Mouse (Mus musculus) midbrain, postnatal 0 days (tissue): ENCODE data around the gene Gm29735. TPM values are rescaled to one million over a fixed set of nuclear protein-coding genes. Genes with fewer than 3 reads are reported as not detected.
A peak's percentile ranks its signal among the peaks of the same experiment; 100 is the strongest.
"Not testable (repeated sequence)": the region's sequence is repeated elsewhere in the genome, so short reads cannot be mapped to it uniquely, and the experiment has no call there.

Experiments used
- ATAC-seq: fragments of 200-750 bp; cut with Nextera tagmentation; 2 replicates; pipeline ENCODE4 v1.8.0; 2017; ENCODE audit warnings: moderate number of reproducible peaks, mild to moderate bottlenecking, moderate TSS enrichment, moderate library complexity; ENCODE audit not compliant: low FRiP score
- DNase-seq: peaks from one replicate; pipeline ENCODE4 v3.0.0-alpha.2; 2015; ENCODE audit warnings: low spot score
- H3K27ac ChIP-seq: fragments of 300-500 bp; sonication (generic); 2 replicates; pipeline ENCODE4 v1.5.1; 2014; ENCODE audit warnings: low read depth, mild to moderate bottlenecking, low read length, mixed read lengths
- H3K27me3 ChIP-seq: fragments of 300-500 bp; sonication (generic); 2 replicates; pipeline ENCODE4 v1.6.1; 2014; ENCODE audit warnings: low read length, control low read depth, mixed read lengths; ENCODE audit not compliant: insufficient read depth
- H3K36me3 ChIP-seq: fragments of 300-500 bp; sonication (generic); 2 replicates; pipeline ENCODE4 v1.6.1; 2014; ENCODE audit warnings: low read length, control low read depth, mixed read lengths; ENCODE audit not compliant: insufficient read depth
- H3K4me1 ChIP-seq: fragments of 300-500 bp; sonication (generic); 2 replicates; pipeline ENCODE4 v1.6.1; 2014; ENCODE audit warnings: mild to moderate bottlenecking, control low read depth, antibody characterized with exemption, low read length, mixed read lengths; ENCODE audit not compliant: insufficient read depth
- H3K4me2 ChIP-seq: fragments of 300-500 bp; sonication (generic); 2 replicates; pipeline ENCODE4 v1.6.1; 2014; ENCODE audit warnings: low read depth, mild to moderate bottlenecking, low read length, mixed read lengths; ENCODE audit not compliant: poor library complexity, severe bottlenecking
- H3K4me3 ChIP-seq: fragments of 300-500 bp; sonication (generic); 2 replicates; pipeline ENCODE4 v1.5.1; 2014; ENCODE audit warnings: low read depth, mild to moderate bottlenecking, low read length, moderate library complexity
- H3K9ac ChIP-seq: fragments of 300-500 bp; sonication (generic); replicated peaks from 2 replicates; pipeline ENCODE4 v1.6.1; 2014; ENCODE audit warnings: mild to moderate bottlenecking, low read length, moderate library complexity, mixed read lengths; ENCODE audit not compliant: poor library complexity, severe bottlenecking
- H3K9me3 ChIP-seq: fragments of 300-500 bp; sonication (generic); 2 replicates; pipeline ENCODE4 v1.6.1; 2016; ENCODE audit warnings: low read length, control low read depth
- CTCF ChIP-seq: IDR thresholded peaks from 2 replicates; pipeline ENCODE4 v1.5.1; 2016; ENCODE audit warnings: antibody characterized with exemption, mild to moderate bottlenecking
- WGBS: fragments of 180-500 bp; shearing (Covaris S2); extraction: QIAGEN DNeasy Blood & Tissue Kit; methylation state at CpG from one replicate; pipeline ENCODE4 v1.1.7; 2014; 5-methylcytosine and 5-hydroxymethylcytosine counted together
- polyA plus RNA-seq: library from polyadenylated mRNA; unstranded; fragments of >200 nt; fragmentation: Nextera tagmentation; extraction: Ambion mirVana; gene quantifications from 2 replicates; pipeline ENCODE4 v1.2.1, GENCODE M21; 2015
- total RNA-seq: library from RNA; depleted of rRNA; stranded (reverse); fragments of >200 nt; gene quantifications from 2 replicates; pipeline ENCODE4 v1.2.3, GENCODE M21; 2014; rRNA removed

Gm29735 gene
- total and polyA plus RNA-seq, 2 experiments from 2014 or later = not detected

DNA sequence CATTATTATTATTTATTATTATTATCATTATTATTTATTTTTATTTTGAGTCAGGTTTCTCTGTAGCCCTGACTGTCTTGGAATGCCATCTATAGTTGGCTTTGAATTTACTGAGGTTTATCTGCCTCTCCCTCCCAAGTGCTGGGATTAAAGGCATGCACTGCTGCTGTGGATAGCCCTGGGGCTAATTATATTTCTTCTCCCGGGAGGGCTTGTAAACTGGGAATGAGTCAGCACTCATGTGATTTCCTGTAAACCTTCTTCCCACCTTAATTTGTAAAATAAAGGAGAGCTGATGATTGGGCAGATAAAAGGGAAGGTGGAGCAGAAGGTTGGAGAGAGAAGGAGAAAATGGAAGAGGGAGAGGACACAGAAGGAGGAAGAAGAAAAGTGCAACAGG is 16.2 kb downstream of the Gm29735 start:
- 43% methylated on average over 1 of the region's 1 CpGs for WGBS
- H3K4me1 ChIP-seq = no peaks in the 10 kb centered on the region
- TF ChIP-seq CTCF = no peak
- DNase-seq (no peak), ATAC-seq (no peak)
- H3K9me3 ChIP-seq = no peaks in the 10 kb centered on the region
- no peaks in the 10 kb centered on the region for H3K36me3 ChIP-seq
- H3K4me3 ChIP-seq = no peak overlapping the region
- H3K27ac ChIP-seq = no peak overlapping the region
- no peak overlapping the region for H3K4me2 ChIP-seq
- no peak overlapping the region for H3K9ac ChIP-seq
- H3K27me3 ChIP-seq = no peaks in the 10 kb centered on the region

- H3K4me1 ChIP-seq, H3K4me3 ChIP-seq, H3K9ac ChIP-seq, H3K36me3 ChIP-seq, H3K9me3 ChIP-seq, ATAC-seq, H3K4me2 ChIP-seq, H3K27ac ChIP-seq, DNase-seq, H3K27me3 ChIP-seq: not testable (repeated sequence)
- WGBS = 43% methylated on average over 2 of the region's 2 CpGs
Observed at GRCm38 (mm10) chr7:142135934-142136333, 21.0 kb downstream of the Gm29735 start, which contains the start of gene Gm39115. Gene Gm39115, minus strand, starts transcription at chr7:142136034.

DNA sequence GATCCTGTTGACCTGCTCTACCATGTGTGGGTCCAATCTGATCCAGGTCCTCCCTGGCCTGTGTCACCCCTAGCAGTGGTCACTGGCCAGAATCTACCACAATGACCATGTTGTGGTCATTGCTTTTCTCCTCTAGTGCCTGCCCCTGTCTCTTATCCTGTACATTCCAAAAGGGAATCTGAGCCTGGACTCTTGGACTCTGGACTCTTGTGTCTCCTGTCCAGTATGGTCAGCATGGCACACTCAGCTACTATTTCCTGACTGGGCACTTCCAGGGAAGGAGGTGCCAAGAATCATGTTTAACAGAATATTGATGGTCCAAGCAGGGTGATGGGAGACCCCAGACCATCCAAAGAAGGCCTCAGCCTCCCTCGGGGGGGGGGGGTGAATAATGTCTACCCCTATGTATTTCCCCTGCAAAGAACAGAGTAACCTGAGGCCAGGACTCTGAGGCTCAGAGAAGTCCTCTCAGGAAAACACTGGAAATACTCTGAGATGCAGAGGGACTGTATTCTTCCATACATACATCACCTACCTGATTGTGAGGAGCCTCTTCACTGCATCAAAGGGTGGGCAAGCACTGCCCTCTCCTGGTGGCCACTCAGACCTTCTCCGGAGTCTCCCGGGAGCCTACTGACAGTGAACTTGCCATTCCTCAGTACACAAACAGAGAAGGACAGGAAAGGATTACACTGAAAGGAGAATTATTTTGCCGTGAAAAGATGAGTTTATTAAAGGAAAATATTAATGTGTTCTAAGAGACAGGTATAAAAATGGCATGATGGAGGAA is 22.5 kb downstream of the Gm29735 start:
- 63% methylated on average over 4 of the region's 4 CpGs for WGBS
- no peak overlapping the region for H3K27ac ChIP-seq
- H3K9ac ChIP-seq = no peak overlapping the region
- H3K27me3 ChIP-seq = no peaks in the 10 kb centered on the region
- H3K9me3 ChIP-seq = no peaks in the 10 kb centered on the region
- DNase-seq = peak; percentile 53
- peak; percentile 71 for TF ChIP-seq CTCF
- H3K4me2 ChIP-seq = no peak overlapping the region
- no peaks in the 10 kb centered on the region for H3K36me3 ChIP-seq
- H3K4me1 ChIP-seq = no peaks in the 10 kb centered on the region
- no peak overlapping the region for H3K4me3 ChIP-seq
- ATAC-seq = no peak

- no peak overlapping the region for H3K4me3 ChIP-seq
- H3K27ac ChIP-seq = no peak overlapping the region
- 66% methylated on average over 4 of the region's 4 CpGs for WGBS
- no peaks in the 10 kb centered on the region for H3K9me3 ChIP-seq
- DNase-seq = no peak
- no peak overlapping the region for H3K4me2 ChIP-seq
- H3K36me3 ChIP-seq = no peaks in the 10 kb centered on the region
- no peaks in the 10 kb centered on the region for H3K4me1 ChIP-seq
- peak; percentile 31 for TF ChIP-seq CTCF
- no peak overlapping the region for H3K9ac ChIP-seq
- H3K27me3 ChIP-seq = no peaks in the 10 kb centered on the region
- no peak for ATAC-seq
Observed at GRCm38 (mm10) chr7:142128843-142129242, 28.1 kb downstream of the Gm29735 start.

- H3K27ac ChIP-seq, H3K4me3 ChIP-seq, ATAC-seq, DNase-seq, H3K4me1 ChIP-seq, H3K9ac ChIP-seq, H3K9me3 ChIP-seq, H3K27me3 ChIP-seq, H3K4me2 ChIP-seq, H3K36me3 ChIP-seq: not testable (repeated sequence)
- 77% methylated on average over 1 of the region's 1 CpGs for WGBS
Observed at GRCm38 (mm10) chr7:142120629-142121028, 36.3 kb downstream of the Gm29735 start, which contains the start of gene Gm45618. Gene Gm45618, minus strand, starts transcription at chr7:142120729.

GRCm38 (mm10) chr7:142119632-142120031 is 37.3 kb downstream of the Gm29735 start:
- no peak for ATAC-seq
- WGBS = 24% methylated on average over 5 of the region's 5 CpGs

More at GRCm38 (mm10) chr7:142119632-142120031, 37.3 kb downstream of the Gm29735 start:
- H3K36me3 ChIP-seq = no peaks in the 10 kb centered on the region
- TF ChIP-seq CTCF = peak; percentile 65
- H3K9me3 ChIP-seq = no peaks in the 10 kb centered on the region
- DNase-seq = peak; percentile 12
- H3K27ac ChIP-seq = no peak overlapping the region
- H3K9ac ChIP-seq = no peak overlapping the region
- no peaks in the 10 kb centered on the region for H3K4me1 ChIP-seq
- no peak overlapping the region for H3K4me2 ChIP-seq
- no peaks in the 10 kb centered on the region for H3K27me3 ChIP-seq
- no peak overlapping the region for H3K4me3 ChIP-seq

Other genes with a start within 250 kb of the Gm29735 start
- 99.4 and 110 TPM in 2 replicates for gene Tollip, start 238.6 kb downstream of the Gm29735 start, total RNA-seq
- 78.0 and 81.3 TPM in 2 replicates for gene Tollip, start 238.6 kb downstream of the Gm29735 start, polyA plus RNA-seq
- 137 and 159 TPM in 2 replicates for gene Brsk2, start 207.4 kb downstream of the Gm29735 start, total RNA-seq
- gene Brsk2, start 207.4 kb downstream of the Gm29735 start, polyA plus RNA-seq = 18.9 and 20.1 TPM in 2 replicates
- 27.4 and 31.6 TPM in 2 replicates for gene Mob2, start 96.0 kb downstream of the Gm29735 start, total RNA-seq
- 38.0 and 41.3 TPM in 2 replicates for gene Mob2, start 96.0 kb downstream of the Gm29735 start, polyA plus RNA-seq
- 144 and 175 TPM in 2 replicates for gene Dusp8, start 61.3 kb downstream of the Gm29735 start, total RNA-seq
- 94.2 and 99.9 TPM in 2 replicates for gene Dusp8, start 61.3 kb downstream of the Gm29735 start, polyA plus RNA-seq
- gene Gm45618, start 36.4 kb downstream of the Gm29735 start, total RNA-seq = not detected in 2 replicates
- not detected in 2 replicates for gene Gm45618, start 36.4 kb downstream of the Gm29735 start, polyA plus RNA-seq
- not detected in 2 replicates for gene Gm39115, start 21.1 kb downstream of the Gm29735 start, total RNA-seq
- gene Gm39115, start 21.1 kb downstream of the Gm29735 start, polyA plus RNA-seq = not detected in 2 replicates
- gene Gm45337, start 12.5 kb downstream of the Gm29735 start, total RNA-seq = not detected in 2 replicates
- gene Gm45337, start 12.5 kb downstream of the Gm29735 start, polyA plus RNA-seq = not detected in 2 replicates
- not detected in 2 replicates for gene Gm4553, start 8.6 kb upstream of the Gm29735 start, total RNA-seq
- not detected in 2 replicates for gene Gm4553, start 8.6 kb upstream of the Gm29735 start, polyA plus RNA-seq
- gene Krtap5-2, start 18.9 kb upstream of the Gm29735 start, total RNA-seq = not detected in 2 replicates
- not detected in 2 replicates for gene Krtap5-2, start 18.9 kb upstream of the Gm29735 start, polyA plus RNA-seq
- gene Gm10153, start 33.3 kb upstream of the Gm29735 start, total RNA-seq = not detected in 2 replicates
- not detected in 2 replicates for gene Gm10153, start 33.3 kb upstream of the Gm29735 start, polyA plus RNA-seq
- not detected in 2 replicates for gene Krtap5-3, start 44.3 kb upstream of the Gm29735 start, total RNA-seq
- gene Krtap5-3, start 44.3 kb upstream of the Gm29735 start, polyA plus RNA-seq = not detected in 2 replicates
- gene Gm7579, start 54.7 kb upstream of the Gm29735 start, total RNA-seq = not detected in 2 replicates
- gene Gm7579, start 54.7 kb upstream of the Gm29735 start, polyA plus RNA-seq = not detected in 2 replicates
- gene Krtap5-5, start 72.9 kb upstream of the Gm29735 start, total RNA-seq = not detected in 2 replicates
- not detected in 2 replicates for gene Krtap5-5, start 72.9 kb upstream of the Gm29735 start, polyA plus RNA-seq
- gene Gm40460, start 84.0 kb upstream of the Gm29735 start, total RNA-seq = not detected in 2 replicates
- gene Gm40460, start 84.0 kb upstream of the Gm29735 start, polyA plus RNA-seq = not detected in 2 replicates
- gene Gm2431, start 101.2 kb upstream of the Gm29735 start, total RNA-seq = not detected in 2 replicates
- not detected in 2 replicates for gene Gm2431, start 101.2 kb upstream of the Gm29735 start, polyA plus RNA-seq
- gene Gm4559, start 117.2 kb upstream of the Gm29735 start, total RNA-seq = not detected in 2 replicates
- gene Gm4559, start 117.2 kb upstream of the Gm29735 start, polyA plus RNA-seq = not detected in 2 replicates
- not detected in 2 replicates for gene Krtap5-1, start 140.0 kb upstream of the Gm29735 start, total RNA-seq
- gene Krtap5-1, start 140.0 kb upstream of the Gm29735 start, polyA plus RNA-seq = not detected in 2 replicates
- gene Krtap5-4, start 146.4 kb upstream of the Gm29735 start, total RNA-seq = not detected in 2 replicates
- gene Krtap5-4, start 146.4 kb upstream of the Gm29735 start, polyA plus RNA-seq = not detected in 2 replicates
- 16.4 and 21.8 TPM in 2 replicates for gene Ifitm10, start 216.6 kb upstream of the Gm29735 start, total RNA-seq
- 20.8 and 23.5 TPM in 2 replicates for gene Ifitm10, start 216.6 kb upstream of the Gm29735 start, polyA plus RNA-seq
- gene Gm49369, start 225.6 kb upstream of the Gm29735 start, total RNA-seq = 3.3 TPM in 1 of 2 replicates, not detected in the other
- not detected in 2 replicates for gene Gm49369, start 225.6 kb upstream of the Gm29735 start, polyA plus RNA-seq
- 520 and 652 TPM in 2 replicates for gene Ctsd, start 230.9 kb upstream of the Gm29735 start, total RNA-seq
- gene Ctsd, start 230.9 kb upstream of the Gm29735 start, polyA plus RNA-seq = 320 and 345 TPM in 2 replicates